Mouse (Mus musculus) kidney, adult 18-20 months (tissue): ENCODE measurements at regions not wholly inside any gene's neighbourhood (a gene's known extent, or its start where the extent isn't known, plus 50 kb on each side); places are given as distances from the start of the nearest gene placed in this dataset.

Experiments used
- DNase-seq: peaks from one replicate; pipeline ENCODE4 v3.0.0; 2021

DNA sequence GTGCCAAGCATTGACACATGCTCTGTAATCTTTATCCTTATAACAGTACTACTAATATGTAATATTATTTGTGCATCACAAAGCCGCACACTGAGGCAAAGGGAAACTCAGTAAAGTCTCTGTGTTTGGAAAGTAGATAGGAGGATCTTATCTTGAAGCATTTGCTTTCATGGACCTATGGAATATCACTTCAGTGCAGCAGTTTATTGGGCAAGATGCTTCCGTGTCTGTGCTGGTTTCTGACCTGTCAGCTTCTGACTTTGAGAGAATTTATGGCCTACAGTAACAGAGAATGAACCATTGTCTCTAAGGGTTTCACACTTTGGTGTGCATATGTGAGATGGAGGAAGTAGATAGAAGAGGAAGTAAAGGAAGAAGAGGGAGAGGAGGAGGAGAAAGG, 74.0 kb upstream of the Far2 start:
- DNase-seq, result no peak

DNA sequence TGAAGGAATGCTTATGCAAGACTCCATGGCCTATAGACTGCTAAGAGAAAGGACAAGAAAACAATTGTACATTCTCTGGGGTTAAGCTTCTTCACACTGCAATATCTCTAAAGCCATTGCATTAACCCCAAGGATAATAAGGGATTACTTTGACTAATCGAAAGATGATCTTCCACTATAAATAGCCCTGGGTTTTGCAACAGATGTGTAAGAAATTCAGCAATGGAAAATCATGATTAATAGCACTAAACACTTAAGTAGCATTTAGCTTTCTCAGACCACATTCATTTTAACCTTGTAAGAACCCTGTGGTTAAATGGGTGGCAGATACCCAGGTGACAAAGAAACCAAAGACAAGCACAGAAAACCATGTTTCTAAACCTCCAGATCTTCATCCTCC, 71.1 kb upstream of the Far2 start:
- DNase-seq, result no peak

DNA sequence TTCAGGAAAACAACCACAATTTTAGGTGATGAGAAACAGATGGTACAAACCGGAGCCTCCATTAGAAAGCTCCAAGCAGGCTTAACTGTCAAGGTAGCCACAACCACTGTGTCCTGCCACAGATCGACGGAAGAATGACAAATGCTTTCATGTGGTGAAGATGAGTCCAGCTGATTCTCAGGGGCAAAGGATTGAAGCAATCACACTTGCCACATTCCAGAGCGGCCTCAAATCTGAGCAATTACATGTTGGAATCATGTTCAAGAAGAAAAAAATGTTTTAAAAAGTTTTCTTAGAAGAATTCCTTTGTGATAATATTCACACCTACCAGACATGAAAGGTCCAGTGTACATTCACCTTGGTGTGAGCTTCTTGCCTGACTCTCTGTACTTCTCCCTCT, 57.7 kb upstream of the Far2 start:
- no peak for DNase-seq
